Mouse (Mus musculus): ENCODE measurements around the gene Cadps. TPM values are rescaled to one million over a fixed set of nuclear protein-coding genes. Genes with fewer than 3 reads are reported as not detected.

Cadps gene
- polyA plus RNA-seq, 1 experiment from 2014 or later: 1.9 TPM

DNA sequence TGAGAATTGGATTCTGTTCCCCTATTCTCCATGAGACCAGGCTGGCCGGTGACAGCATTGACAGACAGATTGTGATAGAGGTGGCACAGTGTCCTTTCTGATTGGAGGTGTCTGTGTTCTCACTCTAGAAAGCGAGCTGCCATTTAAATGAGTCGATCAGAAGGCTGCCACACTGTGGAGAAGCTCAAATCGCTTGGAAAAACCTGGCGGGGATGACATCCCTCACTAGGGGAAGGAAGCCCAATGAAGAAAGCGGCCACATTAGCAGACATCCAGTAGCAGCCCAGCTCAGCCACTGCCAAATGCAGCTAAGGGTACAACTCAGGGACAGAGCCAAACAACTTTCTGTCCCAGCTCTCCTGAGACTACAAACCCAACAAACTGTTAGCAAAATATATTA, 397.6 kb downstream of the Cadps start:
- Histone ChIP-seq H3K4me3 (ENCODE audit: low read depth, low read length) (no peak overlapping the region), H3K4me1 (ENCODE audit: control insufficient read depth, insufficient read depth, low read length) (no peaks in the 10 kb centered on the region), H3K4me2 (no peak overlapping the region), H3K36me3 (ENCODE audit: control insufficient read depth, insufficient read depth, low read length) (no peaks in the 10 kb centered on the region), H3K9me3 (replicated peaks; ENCODE audit: control insufficient read depth, low read length) (no peaks in the 10 kb centered on the region), H3K9ac (ENCODE audit: low read depth, low read length) (no peak overlapping the region), H3K27me3 (ENCODE audit: control insufficient read depth, insufficient read depth, low read length) (no peaks in the 10 kb centered on the region), H3K27ac (ENCODE audit: low read depth, low read length) (no peak overlapping the region)
- 53% methylated on average over 6 of the region's 6 CpGs for WGBS (ENCODE audit: insufficient replicate concordance)
- ATAC-seq (replicated peaks; ENCODE audit: insufficient number of reproducible peaks, low FRiP score, low TSS enrichment): no peak

DNA sequence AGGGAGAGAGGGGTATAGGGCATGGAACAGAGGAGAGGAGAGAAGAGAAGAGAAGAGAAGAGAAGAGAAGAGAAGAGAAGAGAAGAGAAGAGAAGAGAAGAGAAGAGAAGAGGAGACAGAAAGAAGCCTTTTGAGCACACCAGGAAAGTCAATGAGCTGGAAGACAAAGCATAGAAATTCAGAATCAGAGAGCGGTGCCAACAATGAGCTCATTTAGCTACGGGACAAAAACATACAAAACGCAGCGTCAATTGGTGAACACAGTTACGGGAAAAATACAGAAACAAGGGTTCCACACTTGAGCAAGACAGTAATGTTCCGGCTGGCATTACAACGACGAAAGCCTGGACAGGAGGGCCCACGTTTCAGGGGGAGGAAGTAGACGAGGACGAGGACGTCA, 412.6 kb downstream of the Cadps start:
- WGBS (ENCODE audit: insufficient replicate concordance): 84% methylated on average over 12 of the region's 12 CpGs

DNA sequence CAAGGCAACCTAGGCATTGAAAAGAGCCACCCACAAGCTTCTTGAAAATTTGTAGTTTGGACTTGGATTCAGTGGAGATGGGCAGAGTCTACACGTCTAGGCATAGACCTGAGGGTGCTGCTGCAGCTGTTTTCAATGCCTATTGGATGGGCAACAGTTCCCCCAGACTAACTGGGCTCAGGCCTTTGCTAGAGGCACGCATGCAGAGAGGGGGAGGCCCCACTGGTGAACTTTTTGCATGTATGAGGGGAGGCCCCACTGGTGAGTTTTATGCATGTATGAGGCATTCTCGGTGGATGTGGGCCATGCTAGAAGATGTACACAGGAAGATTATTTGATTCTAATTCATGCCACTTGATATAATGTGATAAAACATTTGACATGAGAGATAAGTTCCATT, 413.1 kb downstream of the Cadps start:
- Histone ChIP-seq H3K27me3 (ENCODE audit: control insufficient read depth, insufficient read depth, low read length) (no peaks in the 10 kb centered on the region), H3K36me3 (ENCODE audit: control insufficient read depth, insufficient read depth, low read length) (no peaks in the 10 kb centered on the region), H3K4me2 (no peak overlapping the region), H3K4me1 (ENCODE audit: control insufficient read depth, insufficient read depth, low read length) (no peaks in the 10 kb centered on the region), H3K4me3 (ENCODE audit: low read depth, low read length) (no peak overlapping the region), H3K9ac (ENCODE audit: low read depth, low read length) (no peak overlapping the region), H3K27ac (ENCODE audit: low read depth, low read length) (no peak overlapping the region), H3K9me3 (replicated peaks; ENCODE audit: control insufficient read depth, low read length) (no peaks in the 10 kb centered on the region)
- WGBS (ENCODE audit: insufficient replicate concordance): 78% methylated on average over 3 of the region's 3 CpGs
- no peak for ATAC-seq (replicated peaks; ENCODE audit: insufficient number of reproducible peaks, low FRiP score, low TSS enrichment)

More for the DNA sequence above, 412.6 kb downstream of the Cadps start:
- no peaks in the 10 kb centered on the region for H3K36me3 ChIP-seq (ENCODE audit: control insufficient read depth, insufficient read depth, low read length)
- no peak overlapping the region for H3K27ac ChIP-seq (ENCODE audit: low read depth, low read length)
- H3K4me1 ChIP-seq (ENCODE audit: control insufficient read depth, insufficient read depth, low read length): no peaks in the 10 kb centered on the region
- H3K9ac ChIP-seq (ENCODE audit: low read depth, low read length): no peak overlapping the region
- no peak for ATAC-seq (replicated peaks; ENCODE audit: insufficient number of reproducible peaks, low FRiP score, low TSS enrichment)
- no peaks in the 10 kb centered on the region for H3K9me3 ChIP-seq (replicated peaks; ENCODE audit: control insufficient read depth, low read length)
- H3K27me3 ChIP-seq (ENCODE audit: control insufficient read depth, insufficient read depth, low read length): no peaks in the 10 kb centered on the region
- H3K4me2 ChIP-seq: no peak overlapping the region
- H3K4me3 ChIP-seq (ENCODE audit: low read depth, low read length): no peak overlapping the region

DNA sequence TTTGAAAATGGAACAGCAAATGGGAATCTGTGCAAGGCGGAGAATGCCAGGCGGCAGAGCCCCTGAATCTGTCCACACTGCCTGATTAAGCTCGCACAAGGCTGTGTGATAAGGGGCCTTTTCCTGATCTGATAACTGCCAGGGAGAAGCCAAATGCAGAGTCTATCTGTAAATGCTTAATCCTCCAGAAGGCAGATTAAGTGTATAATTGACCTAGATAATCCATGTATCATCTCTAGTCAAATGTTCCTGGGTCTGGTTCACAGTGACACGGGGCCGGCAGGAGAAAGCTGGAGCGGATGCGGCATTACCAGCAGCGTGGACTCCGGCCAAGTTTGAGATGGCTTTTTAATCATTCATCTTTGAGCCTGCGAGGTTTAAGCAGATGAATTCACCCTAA, 416.3 kb downstream of the Cadps start:
- H3K27me3 ChIP-seq (ENCODE audit: control insufficient read depth, insufficient read depth, low read length): no peaks in the 10 kb centered on the region
- 57% methylated on average over 10 of the region's 10 CpGs for WGBS (ENCODE audit: insufficient replicate concordance)
- H3K4me1 ChIP-seq (ENCODE audit: control insufficient read depth, insufficient read depth, low read length): no peaks in the 10 kb centered on the region
- no peak for ATAC-seq (replicated peaks; ENCODE audit: insufficient number of reproducible peaks, low FRiP score, low TSS enrichment)
- no peak overlapping the region for H3K9ac ChIP-seq (ENCODE audit: low read depth, low read length)
- no peaks in the 10 kb centered on the region for H3K36me3 ChIP-seq (ENCODE audit: control insufficient read depth, insufficient read depth, low read length)
- no peak overlapping the region for H3K4me2 ChIP-seq
- H3K9me3 ChIP-seq (replicated peaks; ENCODE audit: control insufficient read depth, low read length): no peaks in the 10 kb centered on the region
- H3K4me3 ChIP-seq (ENCODE audit: low read depth, low read length): no peak overlapping the region
- no peak overlapping the region for H3K27ac ChIP-seq (ENCODE audit: low read depth, low read length)

DNA sequence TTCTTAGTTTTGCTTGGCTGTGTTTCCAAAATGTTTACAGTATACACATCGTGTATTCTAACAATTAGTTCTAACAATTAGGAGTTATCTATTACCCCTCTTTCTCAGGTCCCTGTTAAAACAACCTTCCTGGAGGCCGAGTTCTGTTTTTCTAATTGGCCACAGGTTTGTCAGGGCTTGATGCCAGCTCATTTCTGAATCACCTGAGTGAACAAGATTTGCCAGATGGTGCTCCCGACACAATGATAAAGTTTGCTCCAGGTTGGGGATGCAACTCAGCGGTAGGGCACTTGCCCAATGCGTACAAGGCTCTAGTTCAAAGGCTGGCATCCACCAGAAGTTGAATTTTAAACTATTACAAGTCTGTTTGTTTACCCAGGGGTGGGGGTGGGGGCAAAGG, 417.7 kb downstream of the Cadps start:
- ATAC-seq (replicated peaks; ENCODE audit: insufficient number of reproducible peaks, low FRiP score, low TSS enrichment): no peak
- WGBS (ENCODE audit: insufficient replicate concordance): 59% methylated on average over 5 of the region's 5 CpGs

DNA sequence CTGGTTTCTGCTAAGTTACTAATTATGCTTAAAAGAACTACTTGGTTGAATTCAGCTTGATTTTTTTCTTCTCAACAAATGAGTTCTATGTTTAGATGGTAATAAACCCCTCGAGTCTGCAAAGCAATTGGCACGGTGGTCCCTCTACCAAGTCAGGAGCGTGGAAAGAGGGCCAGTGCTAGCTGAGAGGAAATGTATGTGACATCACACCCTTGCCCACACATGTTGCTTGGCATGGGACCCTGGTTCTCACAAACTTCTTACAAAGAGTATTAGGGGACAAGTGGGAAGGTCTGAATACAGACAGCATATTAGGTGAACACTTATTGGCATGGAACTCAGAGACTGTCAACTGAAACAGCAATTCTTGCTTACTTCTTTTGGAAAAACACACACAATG, 418.2 kb downstream of the Cadps start:
- no peaks in the 10 kb centered on the region for H3K4me1 ChIP-seq (ENCODE audit: control insufficient read depth, insufficient read depth, low read length)
- H3K4me3 ChIP-seq (ENCODE audit: low read depth, low read length): no peak overlapping the region
- ATAC-seq (replicated peaks; ENCODE audit: insufficient number of reproducible peaks, low FRiP score, low TSS enrichment): no peak
- H3K4me2 ChIP-seq: no peak overlapping the region
- H3K9me3 ChIP-seq (replicated peaks; ENCODE audit: control insufficient read depth, low read length): no peaks in the 10 kb centered on the region
- H3K36me3 ChIP-seq (ENCODE audit: control insufficient read depth, insufficient read depth, low read length): no peaks in the 10 kb centered on the region
- H3K9ac ChIP-seq (ENCODE audit: low read depth, low read length): no peak overlapping the region
- 81% methylated on average over 3 of the region's 3 CpGs for whole genome bisulfite sequencing (ENCODE audit: insufficient replicate concordance)
- H3K27ac ChIP-seq (ENCODE audit: low read depth, low read length): no peak overlapping the region
- no peaks in the 10 kb centered on the region for H3K27me3 ChIP-seq (ENCODE audit: control insufficient read depth, insufficient read depth, low read length)

More for the DNA sequence above, 417.7 kb downstream of the Cadps start:
- Histone ChIP-seq H3K36me3 (ENCODE audit: control insufficient read depth, insufficient read depth, low read length) (no peaks in the 10 kb centered on the region), H3K27me3 (ENCODE audit: control insufficient read depth, insufficient read depth, low read length) (no peaks in the 10 kb centered on the region), H3K9ac (ENCODE audit: low read depth, low read length) (no peak overlapping the region), H3K4me2 (no peak overlapping the region), H3K4me3 (ENCODE audit: low read depth, low read length) (no peak overlapping the region), H3K27ac (ENCODE audit: low read depth, low read length) (no peak overlapping the region), H3K4me1 (ENCODE audit: control insufficient read depth, insufficient read depth, low read length) (no peaks in the 10 kb centered on the region), H3K9me3 (replicated peaks; ENCODE audit: control insufficient read depth, low read length) (no peaks in the 10 kb centered on the region)

DNA sequence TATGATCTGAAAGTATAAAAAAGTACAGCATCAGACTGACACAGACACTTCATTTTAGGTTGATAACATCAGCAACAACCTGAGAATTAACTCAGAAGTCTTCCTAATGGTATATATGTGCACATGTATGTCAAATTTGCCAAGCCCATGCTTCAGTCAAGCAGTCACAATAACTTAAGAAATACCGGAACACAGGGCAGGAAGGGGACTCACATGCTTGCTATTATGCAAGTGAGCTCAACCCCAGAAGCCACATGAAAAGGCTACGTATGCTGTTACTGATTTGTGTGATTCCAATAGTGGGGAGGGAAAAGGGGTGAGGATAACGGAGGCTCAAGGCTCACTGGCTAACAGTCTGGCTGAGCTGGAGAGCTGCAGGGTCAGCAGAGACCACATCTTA, 418.8 kb downstream of the Cadps start:
- no peaks in the 10 kb centered on the region for H3K4me1 ChIP-seq (ENCODE audit: control insufficient read depth, insufficient read depth, low read length)
- 65% methylated on average over 3 of the region's 3 CpGs for WGBS (ENCODE audit: insufficient replicate concordance)
- H3K36me3 ChIP-seq (ENCODE audit: control insufficient read depth, insufficient read depth, low read length): no peaks in the 10 kb centered on the region
- H3K9ac ChIP-seq (ENCODE audit: low read depth, low read length): no peak overlapping the region
- no peak overlapping the region for H3K4me2 ChIP-seq
- H3K4me3 ChIP-seq (ENCODE audit: low read depth, low read length): no peak overlapping the region
- H3K9me3 ChIP-seq (replicated peaks; ENCODE audit: control insufficient read depth, low read length): no peaks in the 10 kb centered on the region
- no peaks in the 10 kb centered on the region for H3K27me3 ChIP-seq (ENCODE audit: control insufficient read depth, insufficient read depth, low read length)
- no peak for ATAC-seq (replicated peaks; ENCODE audit: insufficient number of reproducible peaks, low FRiP score, low TSS enrichment)
- H3K27ac ChIP-seq (ENCODE audit: low read depth, low read length): no peak overlapping the region

DNA sequence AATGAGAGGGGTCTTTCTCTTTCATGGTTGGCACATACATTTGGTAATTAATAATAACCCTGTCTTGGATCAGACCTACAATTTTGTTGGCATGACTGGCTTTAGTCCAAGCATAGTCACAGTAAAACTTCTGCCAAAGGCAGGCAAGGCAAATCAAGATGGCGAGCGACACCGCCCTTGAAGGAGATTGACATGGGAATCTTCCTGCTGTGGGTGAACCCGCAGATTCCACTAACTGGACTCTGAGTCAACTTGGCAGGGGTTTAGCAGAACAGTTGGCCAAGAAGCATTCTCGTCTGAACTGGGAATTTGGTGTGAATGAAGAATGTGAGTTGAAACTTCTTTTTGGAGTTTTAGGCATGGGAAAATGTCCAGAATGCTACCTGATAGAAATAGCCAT, 422.8 kb downstream of the Cadps start:
- WGBS (ENCODE audit: insufficient replicate concordance): 80% methylated on average over 5 of the region's 5 CpGs
- H3K27ac ChIP-seq (ENCODE audit: low read depth, low read length): no peak overlapping the region
- H3K36me3 ChIP-seq (ENCODE audit: control insufficient read depth, insufficient read depth, low read length): no peaks in the 10 kb centered on the region
- H3K27me3 ChIP-seq (ENCODE audit: control insufficient read depth, insufficient read depth, low read length): no peaks in the 10 kb centered on the region
- H3K4me1 ChIP-seq (ENCODE audit: control insufficient read depth, insufficient read depth, low read length): no peaks in the 10 kb centered on the region
- H3K4me2 ChIP-seq: no peak overlapping the region
- no peak for ATAC-seq (replicated peaks; ENCODE audit: insufficient number of reproducible peaks, low FRiP score, low TSS enrichment)
- H3K9me3 ChIP-seq (replicated peaks; ENCODE audit: control insufficient read depth, low read length): no peaks in the 10 kb centered on the region
- no peak overlapping the region for H3K9ac ChIP-seq (ENCODE audit: low read depth, low read length)
- H3K4me3 ChIP-seq (ENCODE audit: low read depth, low read length): no peak overlapping the region

DNA sequence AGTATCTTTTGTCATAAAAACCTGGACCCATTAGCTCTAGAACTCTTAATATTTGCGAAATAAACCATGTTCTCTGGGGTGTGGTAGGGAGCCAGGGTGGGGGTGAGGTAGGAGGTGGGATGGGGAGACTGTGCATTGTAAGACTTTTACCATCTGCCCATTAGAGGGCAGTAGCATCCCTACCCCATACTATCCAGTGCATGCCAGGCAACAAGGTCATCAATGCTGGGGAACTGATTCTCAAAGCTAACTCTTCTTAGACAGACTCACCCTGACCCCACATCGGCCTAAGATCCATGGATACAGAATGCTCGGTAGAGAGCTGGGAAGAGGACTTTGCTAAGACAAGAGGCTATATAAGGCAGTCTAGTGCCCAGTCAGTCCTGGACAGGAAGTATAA, 425.3 kb downstream of the Cadps start:
- 63% methylated on average over 3 of the region's 3 CpGs for WGBS (ENCODE audit: insufficient replicate concordance)
- Histone ChIP-seq H3K27ac (ENCODE audit: low read depth, low read length) (no peak overlapping the region), H3K9ac (ENCODE audit: low read depth, low read length) (no peak overlapping the region), H3K4me3 (ENCODE audit: low read depth, low read length) (no peak overlapping the region), H3K9me3 (replicated peaks; ENCODE audit: control insufficient read depth, low read length) (no peaks in the 10 kb centered on the region), H3K4me1 (ENCODE audit: control insufficient read depth, insufficient read depth, low read length) (no peaks in the 10 kb centered on the region), H3K27me3 (ENCODE audit: control insufficient read depth, insufficient read depth, low read length) (no peaks in the 10 kb centered on the region), H3K36me3 (ENCODE audit: control insufficient read depth, insufficient read depth, low read length) (no peaks in the 10 kb centered on the region), H3K4me2 (no peak overlapping the region)
- no peak for ATAC-seq (replicated peaks; ENCODE audit: insufficient number of reproducible peaks, low FRiP score, low TSS enrichment)
